Mouse (Mus musculus) c-Kit-positive CD71-positive TER-119-positive erythroid progenitor cells, embryonic 14.5 days (primary cell): Measurements from ENCODE around the gene Gm28048.

Source experiments
- DNase-seq: peaks from one replicate; pipeline ENCODE4 v3.0.0-alpha.2; 2013; ENCODE audit warnings: low spot score

The Gm28048 gene

DNA sequence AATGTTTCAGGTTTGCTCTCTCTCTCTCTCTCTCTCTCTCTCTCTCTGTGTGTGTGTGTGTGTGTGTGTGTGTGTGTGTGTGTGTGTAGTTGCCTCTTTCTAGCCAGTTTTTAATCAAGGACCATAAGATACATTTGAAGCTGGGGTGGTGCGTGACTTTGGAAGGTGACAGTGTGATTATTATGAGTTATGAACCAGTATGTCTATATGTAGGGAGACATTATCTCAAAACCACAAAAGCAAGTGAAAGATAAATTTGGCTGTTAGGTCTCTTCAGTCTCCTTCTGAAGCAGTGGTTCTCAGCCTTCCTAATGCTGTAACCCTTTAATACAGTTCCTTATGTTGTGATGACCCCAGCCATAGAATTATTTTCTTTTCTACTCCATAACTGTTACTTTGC is 96.5 kb downstream of the Gm28048 start:
- DNase-seq, result no peak

DNA sequence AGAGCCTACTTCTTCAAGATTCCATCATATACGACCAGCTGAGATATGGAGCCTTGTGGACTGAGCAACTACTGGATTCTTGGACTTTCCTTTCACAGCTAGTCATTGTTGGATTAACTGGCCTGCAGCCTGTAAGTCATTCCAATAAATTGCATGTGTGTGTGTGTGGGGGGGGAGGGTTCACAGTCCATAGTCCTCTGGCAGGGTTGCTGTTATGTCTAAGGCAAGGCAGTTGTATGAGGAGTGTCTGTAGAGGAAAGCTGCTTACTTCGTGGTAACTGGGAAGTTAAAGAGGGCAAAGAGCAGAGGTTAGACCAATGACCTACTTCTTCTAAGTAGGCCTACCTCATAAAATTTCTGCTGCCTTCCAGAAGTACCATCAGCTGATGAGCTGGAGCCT is 98.2 kb downstream of the Gm28048 start:
- DNase-seq, result no peak

DNA sequence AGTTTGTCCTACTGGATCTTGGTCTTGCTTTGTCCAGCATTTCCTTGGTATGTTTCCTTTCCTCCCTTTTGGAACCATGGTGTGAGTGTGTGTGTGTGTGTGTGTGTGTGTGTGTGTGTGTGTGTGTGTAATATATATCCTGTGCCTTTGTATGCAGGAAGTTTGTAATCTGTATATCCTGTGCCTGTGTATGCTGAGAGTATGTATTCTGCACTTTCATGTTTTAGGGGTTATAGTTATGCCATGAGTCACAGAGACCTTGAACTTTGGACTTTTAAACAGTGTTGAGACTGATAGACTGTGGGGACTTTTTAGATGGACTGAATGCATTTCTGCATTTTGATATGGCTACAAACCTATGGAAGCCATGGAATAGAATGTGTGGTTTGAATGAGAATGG is 99.0 kb downstream of the Gm28048 start:
- no peak for DNase-seq

DNA sequence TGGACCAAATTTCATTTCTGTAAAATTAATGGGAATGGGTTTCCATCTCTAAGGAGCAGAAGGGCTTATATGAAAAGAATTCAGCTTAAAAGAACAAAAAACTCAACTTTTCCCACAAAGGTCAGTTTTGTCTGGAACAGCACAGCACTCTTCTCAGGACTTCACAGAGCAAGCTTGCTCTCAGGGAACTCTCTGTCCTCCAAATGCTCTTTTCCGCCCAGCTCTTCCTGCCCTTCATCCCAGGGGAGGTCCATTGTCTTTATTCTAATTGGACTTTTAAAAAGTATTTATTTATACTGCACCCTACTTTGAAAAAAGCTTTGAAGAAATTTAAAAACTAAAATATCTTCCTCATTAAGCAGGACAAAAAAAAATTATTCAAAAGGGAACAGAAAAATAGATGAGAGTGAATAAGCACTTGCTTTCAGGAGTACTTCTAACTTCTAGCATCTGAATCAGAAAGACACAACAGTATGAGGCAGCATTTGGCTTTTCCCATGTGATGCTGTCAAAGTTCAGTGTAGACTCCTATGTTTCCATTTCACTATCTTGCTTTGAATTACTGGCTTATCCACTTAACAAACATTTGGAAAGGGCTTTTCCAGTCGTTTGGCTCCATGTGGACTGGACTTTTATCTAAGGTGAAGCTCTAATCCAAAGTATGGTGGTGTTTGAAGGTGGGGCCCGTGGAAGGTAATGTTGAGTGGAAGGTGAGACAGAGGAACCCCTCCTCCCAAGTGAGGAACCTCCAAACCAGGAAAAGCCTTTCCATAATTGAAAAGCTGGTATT is 101.3 kb downstream of the Gm28048 start:
- no peak for DNase-seq

DNA sequence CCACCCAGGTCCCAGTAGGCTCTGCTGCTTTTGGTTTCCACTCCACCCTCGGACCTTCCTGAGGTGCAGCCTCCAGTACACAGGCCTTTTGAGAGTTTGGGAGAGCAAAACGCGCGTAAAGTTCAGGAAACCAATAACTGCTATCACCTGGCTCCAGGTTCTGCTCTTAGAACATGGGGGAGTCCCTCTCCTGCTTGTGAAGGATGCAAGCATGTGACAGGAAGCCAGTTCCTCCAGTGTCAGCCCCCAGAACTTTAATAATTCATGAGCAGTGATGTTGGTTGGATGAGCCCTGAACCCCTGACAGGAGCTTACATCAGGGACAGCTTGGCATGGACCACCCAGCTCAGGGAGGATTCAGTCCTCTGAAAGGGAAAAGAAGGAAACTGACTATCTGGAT is 102.2 kb downstream of the Gm28048 start:
- DNase-seq, result no peak

DNA sequence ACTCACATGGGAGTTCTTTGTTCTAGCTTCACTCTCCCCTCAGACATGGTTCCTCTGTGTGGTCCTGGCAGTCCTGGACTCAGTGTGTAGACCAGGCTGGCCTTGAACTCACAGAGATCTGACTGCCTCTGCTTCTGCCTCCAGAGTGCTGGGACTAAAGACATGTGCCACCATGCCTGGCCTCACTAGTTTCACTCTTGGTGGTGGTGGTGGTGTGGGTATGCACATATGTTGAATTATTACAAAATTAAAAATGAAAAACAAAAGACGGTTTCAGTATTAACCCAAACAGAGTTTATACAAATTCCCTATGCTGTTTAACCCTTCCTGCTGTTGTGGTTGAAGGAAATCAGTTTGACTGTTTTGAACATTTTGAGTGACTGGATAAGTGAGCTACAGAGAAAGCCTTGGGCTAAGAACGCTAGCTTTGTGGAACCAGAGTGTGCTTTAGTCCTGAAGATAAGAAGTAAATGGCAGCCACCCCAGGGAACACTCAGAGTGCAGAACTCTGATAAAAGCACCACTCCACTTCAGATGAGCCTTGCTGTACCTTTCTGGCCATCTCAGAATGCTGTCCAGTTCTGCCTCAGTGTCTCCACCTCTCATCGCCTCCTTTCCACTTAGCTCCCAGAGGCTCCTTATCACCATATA is 105.1 kb downstream of the Gm28048 start:
- peak; percentile 48 for DNase-seq

DNA sequence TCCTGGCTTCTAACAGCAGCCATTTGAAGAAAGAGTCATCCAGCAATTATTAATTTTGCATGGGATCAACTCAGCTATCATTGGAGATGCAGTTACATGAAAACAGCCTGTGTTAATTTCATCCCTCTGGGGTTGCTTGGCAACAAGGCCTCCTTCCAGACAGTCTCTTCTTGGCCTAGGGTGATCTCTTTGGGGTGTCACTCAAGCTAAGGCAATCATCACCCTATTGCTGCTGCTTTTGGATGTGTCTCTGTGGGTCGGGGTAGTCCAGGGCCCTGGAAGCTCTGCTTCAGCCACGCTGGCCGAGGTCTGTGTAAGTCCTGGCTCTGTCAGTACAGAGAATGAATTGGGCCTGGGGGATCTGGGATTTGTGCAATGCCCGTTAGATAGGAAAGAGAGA is 106.6 kb downstream of the Gm28048 start:
- no peak for DNase-seq

DNA sequence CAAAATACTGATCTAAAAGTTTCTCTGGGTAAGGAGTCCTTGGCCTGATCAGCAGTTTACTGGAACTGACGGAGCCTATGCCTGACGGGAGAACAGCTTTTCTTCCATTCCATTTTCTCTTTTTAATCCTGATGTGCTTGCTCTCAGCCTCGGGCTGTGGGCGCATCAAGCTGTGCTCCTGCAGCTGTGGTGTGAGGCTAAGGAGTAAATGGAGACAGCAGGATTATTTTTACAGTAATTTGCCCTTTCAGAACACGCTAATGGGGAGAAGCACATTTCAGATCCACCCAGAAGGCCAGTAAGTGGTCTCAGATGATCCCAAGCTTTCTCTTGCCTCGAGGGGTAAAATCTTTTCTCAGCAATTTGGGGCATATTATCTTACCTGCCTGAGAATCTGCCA is 107.1 kb downstream of the Gm28048 start:
- DNase-seq, result no peak

DNA sequence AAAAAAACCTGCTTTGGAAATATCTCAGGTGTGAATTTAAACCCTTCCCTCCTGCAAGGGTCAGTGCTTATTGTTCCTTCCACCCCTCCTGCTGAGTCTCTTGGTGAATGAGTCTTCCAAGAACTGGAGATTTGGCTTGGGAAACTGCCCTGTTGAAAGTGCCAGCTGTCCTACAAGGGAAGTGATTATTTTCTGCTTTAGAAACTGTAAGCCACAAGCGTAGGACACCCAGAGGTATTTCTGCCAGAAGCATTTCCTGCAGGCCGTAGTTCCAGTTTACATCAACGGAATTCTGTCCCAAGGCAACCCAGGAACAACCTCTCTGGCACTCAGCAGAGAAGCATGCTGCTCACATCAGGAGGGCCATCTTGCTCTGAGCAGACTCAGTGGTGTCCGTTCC is 108.5 kb downstream of the Gm28048 start:
- no peak for DNase-seq

DNA sequence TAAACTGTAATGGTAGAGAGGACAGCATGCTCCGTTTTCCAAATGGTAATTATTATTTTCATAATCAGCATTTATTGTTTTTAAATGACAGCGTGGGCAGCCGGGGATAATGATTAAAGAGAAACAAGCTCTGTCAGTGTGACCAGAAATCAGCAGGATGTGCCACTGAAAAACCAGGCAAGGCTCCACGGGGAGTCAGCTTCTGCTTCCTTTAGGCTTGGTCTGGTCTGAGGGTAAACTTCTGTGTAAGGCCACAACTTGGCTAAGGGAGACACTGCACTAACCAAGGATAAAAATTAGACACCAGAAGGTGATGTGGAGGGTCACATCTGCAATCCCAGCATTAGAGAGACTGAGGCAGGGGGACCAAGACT is 109.6 kb downstream of the Gm28048 start:
- no peak for DNase-seq

DNA sequence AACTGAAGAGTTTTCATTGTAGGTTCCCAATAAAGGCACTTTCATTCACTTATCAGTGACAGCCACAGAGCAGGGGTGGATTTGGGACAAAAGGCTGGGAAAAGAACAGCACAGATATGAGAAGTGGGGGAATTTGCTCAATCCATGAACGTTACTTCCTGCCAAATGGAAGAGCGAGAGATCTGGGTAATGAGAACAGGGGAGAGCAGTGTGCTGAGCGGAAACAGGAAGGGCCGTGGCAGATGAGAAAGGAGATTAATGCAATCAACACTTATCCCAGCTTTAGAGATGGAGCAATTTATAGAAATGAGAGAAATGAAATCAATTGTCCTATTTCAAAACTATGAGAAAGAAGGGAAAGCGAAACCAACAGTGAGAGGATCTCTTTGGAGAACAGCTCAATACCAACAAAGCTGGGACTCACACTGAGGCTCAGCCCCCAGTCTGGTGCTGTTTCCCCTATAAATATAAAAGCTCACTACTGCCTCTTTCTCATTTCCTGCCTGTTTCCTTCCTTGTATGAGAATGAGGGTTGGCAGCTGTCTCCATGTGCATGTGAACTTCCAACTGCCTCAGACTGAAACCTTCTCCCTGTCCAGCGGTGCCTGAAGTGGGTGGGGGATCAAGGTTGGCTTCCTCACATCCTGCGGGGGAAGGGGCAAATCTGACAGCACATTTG is 110.1 kb downstream of the Gm28048 start:
- no peak for DNase-seq

DNA sequence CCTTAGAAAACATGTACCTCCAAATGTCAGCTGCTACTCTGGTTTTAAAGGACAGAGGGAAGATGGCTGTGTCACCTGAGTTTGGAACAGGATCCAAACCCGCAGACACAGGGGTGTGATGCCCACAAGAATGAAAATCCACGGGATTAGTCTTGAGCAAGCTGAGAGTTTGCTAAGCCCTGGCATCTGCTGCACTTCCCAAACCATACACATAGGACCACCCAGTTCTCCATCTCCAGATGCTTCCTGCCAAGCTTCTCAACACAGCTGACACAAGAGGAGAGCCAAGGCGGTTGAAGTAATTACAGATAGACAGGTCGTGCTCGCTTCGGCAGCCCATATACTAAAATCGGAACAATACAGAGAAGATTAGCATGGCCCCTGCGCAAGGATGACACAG is 113.3 kb downstream of the Gm28048 start:
- no peak for DNase-seq

DNA sequence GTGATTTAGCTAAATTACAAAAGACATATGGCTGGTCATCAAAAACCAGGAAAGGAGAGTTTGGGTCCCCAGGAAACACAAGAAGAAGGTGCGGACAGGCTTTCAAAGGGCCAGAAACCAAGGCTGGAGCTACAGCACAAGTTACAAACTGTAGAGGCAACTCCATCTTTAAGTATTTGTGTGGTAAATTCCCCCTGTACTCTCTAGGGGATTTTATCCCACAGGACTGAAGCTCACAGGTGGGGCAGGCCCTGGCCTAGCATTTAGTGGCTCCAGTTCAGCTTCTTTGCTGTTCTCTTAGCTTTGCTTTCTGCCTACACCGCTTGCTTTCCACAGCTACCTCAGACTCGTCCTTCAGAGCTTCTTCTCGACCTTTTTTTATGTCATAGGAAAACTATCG is 114.2 kb downstream of the Gm28048 start:
- no peak for DNase-seq

DNA sequence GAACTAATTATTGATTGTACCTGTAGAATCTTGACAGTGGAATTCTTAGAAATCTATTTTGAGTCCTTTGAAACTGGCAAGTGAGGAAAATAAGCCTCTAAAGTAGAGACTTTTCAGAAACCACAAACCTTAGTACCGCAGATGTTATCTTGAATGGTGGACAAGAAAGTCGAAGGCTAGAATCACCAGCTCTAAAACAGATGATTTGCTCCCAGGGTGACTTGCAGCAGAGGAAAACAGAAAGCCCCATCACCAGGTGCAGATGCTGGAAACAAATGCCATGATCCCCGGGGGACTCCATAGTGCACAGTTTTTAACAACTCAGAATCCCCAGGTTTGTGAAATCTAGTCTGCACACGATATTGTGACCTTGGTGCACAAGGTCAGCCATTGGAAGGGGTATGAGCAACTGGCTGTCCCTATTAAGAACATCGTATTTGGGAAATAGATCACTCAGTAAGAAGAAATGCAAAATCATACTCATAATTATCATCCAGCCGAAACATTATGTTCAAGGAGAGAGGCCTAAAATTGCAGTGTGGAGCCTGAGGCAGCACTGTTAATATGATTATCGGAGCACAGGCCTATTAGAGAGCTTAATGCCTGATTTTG is 116.1 kb downstream of the Gm28048 start:
- DNase-seq, result no peak

DNA sequence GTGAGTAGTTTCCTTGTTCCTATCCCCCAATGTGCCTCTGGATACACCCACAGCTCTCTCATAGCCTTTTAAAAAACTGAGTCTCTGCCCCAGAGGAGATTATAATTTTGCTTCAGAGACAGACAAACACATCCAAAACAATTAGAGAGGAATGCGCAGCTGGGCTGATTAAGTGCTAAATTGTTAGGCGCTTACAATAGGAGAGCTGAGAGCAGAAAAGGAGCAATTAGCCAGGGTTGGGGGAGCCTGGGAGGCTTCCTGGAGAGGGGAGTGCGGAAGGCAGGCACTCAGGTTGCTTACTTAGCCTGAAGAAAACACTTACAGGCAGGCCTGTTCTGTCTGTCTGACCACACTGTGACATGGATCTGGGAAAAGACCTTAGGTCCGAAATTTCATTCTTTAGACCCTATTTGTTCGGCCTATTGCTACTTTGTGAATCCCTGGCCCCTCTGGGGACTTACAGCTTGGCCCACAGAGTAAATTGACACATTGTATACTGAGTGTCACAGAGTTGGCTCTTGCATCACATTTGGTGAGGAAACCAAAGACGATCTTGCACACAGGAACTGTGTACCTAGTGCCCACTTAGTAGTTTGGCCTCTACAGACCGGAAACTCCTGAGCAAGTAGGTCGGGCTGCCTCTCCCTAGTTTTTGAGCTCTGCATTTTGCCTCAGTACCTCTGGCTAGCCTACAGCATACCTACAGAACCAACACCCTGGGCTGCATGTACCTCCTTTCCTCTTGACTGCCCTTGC is 117.4 kb downstream of the Gm28048 start:
- DNase-seq, result no peak

DNA sequence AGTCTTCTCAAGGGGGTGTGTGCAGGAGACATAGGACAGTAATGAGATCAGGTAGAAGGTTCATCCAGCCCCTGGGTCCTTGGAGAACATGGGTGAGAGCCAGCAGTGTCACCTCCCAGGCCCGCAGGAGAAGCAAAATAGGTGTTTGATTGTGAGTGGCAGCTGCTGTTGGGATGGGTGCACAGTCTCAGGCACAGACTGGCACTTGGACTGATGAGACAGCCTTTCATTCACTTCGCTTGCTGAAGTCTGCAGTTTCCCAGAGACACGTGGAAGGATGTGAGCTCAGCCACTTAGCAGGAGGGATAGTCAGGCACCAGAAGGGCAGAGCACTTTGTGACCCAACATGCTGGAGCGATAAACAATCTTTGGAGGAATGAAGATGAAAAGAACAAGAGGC is 118.3 kb downstream of the Gm28048 start:
- no peak for DNase-seq

DNA sequence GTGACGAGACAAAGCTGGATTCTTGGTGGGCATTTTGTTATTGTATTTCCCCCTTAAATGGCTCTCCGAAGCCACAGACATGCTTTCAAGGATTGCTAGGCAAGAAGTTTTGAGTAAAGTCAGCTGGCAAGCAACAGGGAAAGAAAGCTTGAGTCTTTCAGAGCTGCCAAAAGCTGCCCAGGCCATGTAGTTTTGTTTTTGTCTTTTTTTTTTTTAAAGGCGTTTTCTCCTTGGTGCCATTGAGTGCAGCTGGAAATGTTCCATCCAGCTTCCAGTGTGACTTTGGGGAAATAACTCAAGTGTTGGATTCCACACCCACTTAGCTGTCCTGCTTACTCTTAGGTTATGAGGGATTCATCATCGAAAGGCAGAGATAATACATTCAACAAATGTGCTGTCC is 120.6 kb downstream of the Gm28048 start:
- DNase-seq, result no peak

DNA sequence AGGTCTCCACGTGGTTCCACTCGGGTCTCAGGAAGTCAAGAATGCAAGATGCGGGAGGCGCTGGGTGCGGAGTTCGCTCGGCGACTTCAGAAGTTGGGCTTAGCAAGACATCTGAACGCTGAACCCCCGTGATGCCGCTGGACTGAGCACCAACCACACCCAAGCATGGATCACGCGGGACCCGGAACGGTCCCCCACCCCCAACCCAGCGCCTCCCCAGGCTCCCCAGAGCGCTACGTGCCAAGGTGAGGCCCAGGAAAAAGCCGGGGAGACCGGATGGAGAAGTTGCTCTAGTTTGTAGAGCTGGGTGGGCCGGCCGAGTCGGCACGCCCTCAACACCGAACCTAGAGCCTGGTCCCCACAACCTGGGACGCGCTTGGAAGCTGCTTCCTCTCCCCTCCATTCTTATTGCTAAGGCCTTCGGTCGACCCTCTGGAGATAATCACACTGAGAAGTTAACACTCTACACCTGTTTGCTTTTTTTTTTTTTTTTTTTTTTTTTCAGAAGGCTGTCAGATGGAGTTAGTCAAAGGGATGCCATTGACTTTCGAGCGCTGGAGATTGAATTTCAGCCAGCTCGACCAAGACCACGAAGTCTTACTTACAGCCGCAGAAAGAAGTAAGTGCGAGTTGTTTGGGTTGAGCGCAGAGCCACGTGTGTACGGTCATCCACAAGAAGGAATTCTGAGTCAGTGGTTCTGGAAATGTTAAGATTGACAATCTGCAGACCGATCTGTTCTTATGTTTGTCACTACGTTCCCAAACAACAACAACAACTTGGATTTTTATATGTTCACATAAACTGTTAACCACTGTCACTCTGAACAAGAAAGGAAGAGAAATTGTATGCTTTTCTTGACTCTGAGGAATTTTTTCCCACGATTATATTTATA is 121.3 kb downstream of the Gm28048 start, which contains the start of gene B3gnt2:
Gene B3gnt2, minus strand, starts transcription at position 627 of the 893 bp plus-strand sequence.
- no peak for DNase-seq

DNA sequence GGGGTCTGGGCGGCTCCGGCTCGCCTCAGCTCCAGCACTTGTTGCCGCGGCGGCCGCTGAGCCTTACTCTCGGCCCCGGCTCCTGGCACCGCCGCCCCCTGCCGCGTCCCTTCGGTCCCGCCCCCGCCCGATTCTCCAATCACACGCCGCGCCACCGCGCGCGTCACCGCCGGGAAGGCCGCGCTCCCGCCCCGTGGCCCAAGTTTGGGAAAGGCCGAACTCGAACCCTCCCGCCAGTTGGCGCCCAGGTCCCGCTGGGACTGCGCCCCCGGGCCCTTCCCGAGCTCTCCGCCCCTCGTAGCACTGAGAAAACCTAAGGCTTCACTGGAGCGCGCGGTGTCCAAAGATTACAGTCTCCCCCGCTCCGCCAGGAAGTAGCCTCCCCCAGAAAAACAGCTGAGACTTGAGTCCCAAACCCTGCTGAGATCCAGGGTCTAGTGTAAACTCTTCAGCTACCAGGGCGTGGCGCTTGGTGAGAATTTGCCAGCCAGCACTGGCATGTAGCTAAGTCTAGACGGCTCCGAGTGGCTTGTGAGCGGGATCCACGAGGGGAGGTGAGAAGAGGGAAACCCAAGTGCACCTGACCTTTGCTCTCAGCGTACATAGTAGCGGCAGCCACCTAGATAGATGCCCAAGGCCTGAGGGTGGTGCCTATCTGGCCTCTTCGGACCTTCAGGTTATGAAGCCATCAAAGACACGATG is 122.1 kb downstream of the Gm28048 start:
- DNase-seq, result peak; percentile 79

DNA sequence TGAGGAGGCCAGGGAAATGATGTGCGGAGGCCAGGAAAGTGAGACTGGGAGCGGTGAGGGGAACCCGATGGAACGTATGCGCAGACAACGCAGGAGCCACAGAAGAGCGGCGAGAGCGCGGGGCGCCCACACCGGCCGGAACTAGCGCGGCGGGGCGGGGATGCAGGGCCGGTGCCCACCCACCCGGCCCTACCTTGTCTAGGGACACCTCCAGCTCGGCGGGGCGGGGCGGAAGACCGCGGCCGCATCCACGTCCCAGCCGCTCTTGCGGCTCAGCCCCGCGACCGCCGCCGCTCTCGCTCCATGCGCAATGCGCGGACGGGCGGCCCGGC is 122.6 kb downstream of the Gm28048 start:
- no peak for DNase-seq
